Mouse (Mus musculus) liver, embryonic 11.5 days (tissue): ENCODE results near the gene Entpd3. TPM values are rescaled to one million over a fixed set of nuclear protein-coding genes. Genes with fewer than 3 reads are reported as not detected.
"Not testable (repeated sequence)": the region's sequence is repeated elsewhere in the genome, so short reads cannot be mapped to it uniquely, and the experiment has no call there.

ENCODE experiments used
- ATAC-seq: fragments of 200-750 bp; cut with Nextera tagmentation; replicated peaks from 2 replicates; pipeline ENCODE4 v1.8.0; 2017; ENCODE audit warnings: moderate number of reproducible peaks, mild to moderate bottlenecking, moderate TSS enrichment, moderate library complexity; ENCODE audit not compliant: low FRiP score
- DNase-seq: peaks from one replicate; pipeline ENCODE4 v3.0.0-alpha.2; 2017; ENCODE audit warnings: low spot score
- H3K27ac ChIP-seq: fragments of 300-500 bp; sonication (generic); 2 replicates; pipeline ENCODE4 v1.5.1; 2014; ENCODE audit warnings: mild to moderate bottlenecking, low read depth, low read length, control low read depth
- H3K27me3 ChIP-seq: fragments of 300-500 bp; sonication (generic); replicated peaks from 2 replicates; pipeline ENCODE4 v1.6.1; 2014; ENCODE audit warnings: low read length, mixed read lengths; ENCODE audit not compliant: control insufficient read depth, insufficient read depth
- H3K36me3 ChIP-seq: fragments of 300-500 bp; sonication (generic); 2 replicates; pipeline ENCODE4 v1.6.1; 2014; ENCODE audit warnings: mild to moderate bottlenecking, low read length, moderate library complexity, mixed read lengths; ENCODE audit not compliant: control insufficient read depth, insufficient read depth
- H3K4me1 ChIP-seq: fragments of 300-500 bp; sonication (generic); replicated peaks from 2 replicates; pipeline ENCODE4 v1.6.1; 2014; ENCODE audit warnings: low read length, mixed read lengths; ENCODE audit not compliant: control insufficient read depth, insufficient read depth
- H3K4me2 ChIP-seq: fragments of 300-500 bp; sonication (generic); 2 replicates; pipeline ENCODE4 v1.6.1; 2014; ENCODE audit warnings: mild to moderate bottlenecking, control low read depth, moderate library complexity
- H3K4me3 ChIP-seq: fragments of 300-500 bp; sonication (generic); 2 replicates; pipeline ENCODE4 v1.5.1; 2014; ENCODE audit warnings: low read depth, low read length, control low read depth
- H3K9ac ChIP-seq: fragments of 300-500 bp; sonication (generic); 2 replicates; pipeline ENCODE4 v1.6.1; 2014; ENCODE audit warnings: low read depth, low read length, control low read depth
- H3K9me3 ChIP-seq: fragments of 300-500 bp; sonication (generic); 2 replicates; pipeline ENCODE4 v1.6.1; 2016; ENCODE audit warnings: low read length, inconsistent platforms, mixed read lengths; ENCODE audit not compliant: control insufficient read depth
- WGBS: fragments of 180-500 bp; shearing (Covaris S2); extraction: QIAGEN DNeasy Blood & Tissue Kit; methylation state at CpG from one replicate; pipeline ENCODE4 v1.1.7; 2014; 5-methylcytosine and 5-hydroxymethylcytosine counted together
- polyA plus RNA-seq: library from polyadenylated mRNA; unstranded; fragments of >200 nt; fragmentation: Nextera tagmentation; extraction: Ambion mirVana; gene quantifications from 2 replicates; pipeline ENCODE4 v1.2.1, GENCODE M21; 2014

Entpd3 gene
- polyA plus RNA-seq, 1 experiment from 2014 or later = 0.22 TPM

DNA sequence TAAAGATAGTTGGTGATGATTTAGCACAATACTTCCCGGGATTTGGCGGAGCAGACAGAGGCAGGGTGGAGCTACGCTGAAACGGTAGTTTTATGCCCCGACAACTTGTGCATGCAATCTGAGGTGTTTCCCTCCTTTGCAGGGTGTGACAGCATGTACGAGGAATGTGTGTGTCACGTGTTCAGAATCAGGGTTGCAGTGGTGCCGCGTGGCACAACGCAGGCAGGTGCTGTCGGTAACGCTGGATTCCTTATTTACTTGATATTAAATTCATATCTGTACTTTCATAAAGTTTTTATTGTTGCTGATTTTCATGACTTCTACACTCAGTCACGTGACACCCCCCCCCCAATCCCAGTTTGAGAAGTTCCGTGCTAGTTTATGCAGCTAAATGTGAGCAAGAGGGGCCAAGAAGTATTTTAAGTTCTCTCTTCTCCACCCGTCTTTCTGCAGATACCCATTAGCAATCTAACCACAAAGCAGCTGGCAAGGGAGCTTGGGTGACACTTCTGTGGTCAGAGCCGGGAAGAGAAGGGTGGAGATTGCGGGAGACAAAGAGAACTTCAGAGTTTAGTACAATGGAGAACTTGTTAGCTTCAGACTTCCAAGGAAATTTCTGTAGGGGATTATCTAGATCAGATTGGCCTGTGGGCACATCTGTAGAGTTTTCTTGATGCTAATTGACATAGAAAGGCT is 10.7 kb upstream of the Entpd3 start:
- H3K27ac ChIP-seq = no peak overlapping the region
- no peak overlapping the region for H3K4me3 ChIP-seq
- H3K4me2 ChIP-seq = no peak overlapping the region
- H3K9ac ChIP-seq = no peak overlapping the region
- no peaks in the 10 kb centered on the region for H3K4me1 ChIP-seq
- no peaks in the 10 kb centered on the region for H3K27me3 ChIP-seq
- DNase-seq (no peak), ATAC-seq (no peak)
- H3K9me3 ChIP-seq = no peaks in the 10 kb centered on the region
- H3K36me3 ChIP-seq = no peaks in the 10 kb centered on the region
- 74% methylated on average over 17 of the region's 17 CpGs for WGBS

GRCm38 (mm10) chr9:120530471-120530870 is 9.1 kb upstream of the Entpd3 start:
- ATAC-seq (no peak), DNase-seq (no peak)
- H3K9me3 ChIP-seq = no peaks in the 10 kb centered on the region
- H3K4me1 ChIP-seq = no peaks in the 10 kb centered on the region
- 82% methylated on average over 5 of the region's 5 CpGs for WGBS
- H3K4me3 ChIP-seq = no peak overlapping the region
- H3K4me2 ChIP-seq = no peak overlapping the region
- no peak overlapping the region for H3K27ac ChIP-seq
- no peaks in the 10 kb centered on the region for H3K27me3 ChIP-seq
- no peak overlapping the region for H3K9ac ChIP-seq
- H3K36me3 ChIP-seq = no peaks in the 10 kb centered on the region

DNA sequence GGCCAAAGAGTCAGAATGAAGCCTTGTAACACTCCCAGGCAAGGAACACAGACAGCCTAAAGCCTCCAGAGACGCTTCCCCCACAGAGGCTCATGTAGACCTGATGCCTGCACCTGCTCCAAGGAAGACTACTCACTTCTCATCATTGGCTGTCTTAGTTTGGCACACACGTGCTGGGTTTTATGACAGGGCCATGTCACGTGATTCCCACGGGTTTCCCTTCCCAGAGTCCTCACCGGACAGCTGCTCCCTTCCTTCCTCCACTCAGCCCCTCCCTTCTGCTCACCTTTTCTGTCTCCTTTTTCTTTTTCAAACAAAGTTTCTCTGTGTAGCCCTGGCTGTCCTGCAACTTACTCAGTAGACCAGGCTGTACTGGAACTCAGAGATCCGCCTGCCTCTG is 7.6 kb upstream of the Entpd3 start:
- WGBS = 80% methylated on average over 6 of the region's 6 CpGs
- H3K4me2 ChIP-seq = no peak overlapping the region
- no peak overlapping the region for H3K9ac ChIP-seq

DNA sequence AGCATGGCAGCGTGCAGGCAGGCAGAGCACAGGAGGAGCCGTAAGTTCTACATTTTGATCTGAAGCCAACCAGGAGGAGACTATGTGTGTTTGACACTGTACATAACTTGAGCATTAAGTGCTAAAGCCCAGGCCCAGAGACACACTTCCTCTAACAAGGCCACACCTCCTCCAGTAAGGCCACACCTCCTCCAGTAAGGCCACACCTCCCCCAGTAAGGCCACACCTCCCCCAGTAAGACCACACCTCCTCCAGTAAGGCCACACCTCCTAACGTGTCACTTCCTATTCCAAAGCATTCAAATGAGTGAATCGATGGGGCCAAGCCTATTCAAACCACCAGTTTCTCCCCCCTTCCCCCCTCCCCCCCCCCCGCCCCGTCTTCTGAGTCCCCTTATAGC is 6.9 kb upstream of the Entpd3 start:
- H3K9me3 ChIP-seq = no peaks in the 10 kb centered on the region
- no peak overlapping the region for H3K9ac ChIP-seq
- H3K4me3 ChIP-seq = no peak overlapping the region
- H3K27me3 ChIP-seq = no peaks in the 10 kb centered on the region
- H3K27ac ChIP-seq = no peak overlapping the region
- WGBS = 88% methylated on average over 6 of the region's 6 CpGs
- H3K36me3 ChIP-seq = no peaks in the 10 kb centered on the region
- no peaks in the 10 kb centered on the region for H3K4me1 ChIP-seq
- ATAC-seq (no peak), DNase-seq (no peak)
- H3K4me2 ChIP-seq = no peak overlapping the region

More for the DNA sequence above, 7.6 kb upstream of the Entpd3 start:
- no peak for ATAC-seq
- Histone ChIP-seq H3K9me3 (no peaks in the 10 kb centered on the region), H3K27ac (no peak overlapping the region), H3K4me3 (no peak overlapping the region), H3K27me3 (no peaks in the 10 kb centered on the region), H3K36me3 (no peaks in the 10 kb centered on the region), H3K4me1 (no peaks in the 10 kb centered on the region)
- DNase-seq = no peak

- H3K4me2 ChIP-seq, DNase-seq, ATAC-seq, H3K4me3 ChIP-seq, H3K36me3 ChIP-seq, H3K27ac ChIP-seq, H3K9me3 ChIP-seq, H3K4me1 ChIP-seq, H3K9ac ChIP-seq, H3K27me3 ChIP-seq: not testable (repeated sequence)
- 91% methylated on average over 8 of the region's 8 CpGs for WGBS
Measured at GRCm38 (mm10) chr9:120533446-120533950, 6.1 kb upstream of the Entpd3 start.

- 57% methylated on average over 1 of the region's 2 CpGs for WGBS
- Histone ChIP-seq H3K9ac (no peak overlapping the region), H3K9me3 (no peaks in the 10 kb centered on the region), H3K36me3 (no peaks in the 10 kb centered on the region), H3K4me3 (no peak overlapping the region), H3K4me1 (peaks cover 5% of the 10 kb centered on the region; the same call in 1 of the 2 replicates), H3K27me3 (peaks cover 30% of the 10 kb centered on the region), H3K4me2 (no peak overlapping the region), H3K27ac (no peak overlapping the region)
- no peak for ATAC-seq
- DNase-seq = no peak
Measured at GRCm38 (mm10) chr9:120541411-120541810, 1.8 kb downstream of the Entpd3 start.

DNA sequence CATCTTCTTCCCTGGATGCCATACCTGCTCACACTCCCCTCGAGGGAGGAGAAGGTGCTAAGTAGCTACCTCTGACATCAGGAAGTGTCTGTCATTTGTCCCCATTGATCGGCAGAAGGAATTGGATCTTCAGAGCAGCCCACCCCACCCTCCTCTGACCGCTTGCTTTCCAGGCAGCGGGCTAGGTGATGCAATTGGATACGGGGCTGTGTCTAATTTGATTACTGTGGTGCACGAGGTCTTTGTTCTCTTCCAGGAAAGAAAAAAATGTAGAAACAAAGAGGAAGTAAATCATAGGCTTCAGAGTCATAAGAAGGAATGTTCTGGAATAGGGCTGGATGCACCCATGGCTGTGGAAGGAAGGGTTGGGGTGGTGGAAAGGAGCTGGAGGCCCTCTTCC is 2.6 kb downstream of the Entpd3 start:
- Histone ChIP-seq H3K36me3 (no peaks in the 10 kb centered on the region), H3K27me3 (peaks cover 30% of the 10 kb centered on the region), H3K4me2 (no peak overlapping the region), H3K9me3 (no peaks in the 10 kb centered on the region), H3K4me1 (peaks cover 5% of the 10 kb centered on the region; the same call in 1 of the 2 replicates), H3K27ac (no peak overlapping the region), H3K4me3 (no peak overlapping the region), H3K9ac (no peak overlapping the region)
- ATAC-seq (no peak), DNase-seq (no peak)
- 20% methylated on average over 6 of the region's 6 CpGs for WGBS

- Histone ChIP-seq H3K4me2 (no peak overlapping the region), H3K4me1 (no peaks in the 10 kb centered on the region; the same call in 1 of the 2 replicates), H3K4me3 (no peak overlapping the region), H3K36me3 (no peaks in the 10 kb centered on the region), H3K27ac (no peak overlapping the region), H3K9ac (no peak overlapping the region), H3K9me3 (no peaks in the 10 kb centered on the region), H3K27me3 (peaks cover 13% of the 10 kb centered on the region)
- ATAC-seq (no peak), DNase-seq (no peak)
- 36% methylated on average over 2 of the region's 2 CpGs for WGBS
Measured at GRCm38 (mm10) chr9:120545994-120546393, 6.4 kb downstream of the Entpd3 start.

DNA sequence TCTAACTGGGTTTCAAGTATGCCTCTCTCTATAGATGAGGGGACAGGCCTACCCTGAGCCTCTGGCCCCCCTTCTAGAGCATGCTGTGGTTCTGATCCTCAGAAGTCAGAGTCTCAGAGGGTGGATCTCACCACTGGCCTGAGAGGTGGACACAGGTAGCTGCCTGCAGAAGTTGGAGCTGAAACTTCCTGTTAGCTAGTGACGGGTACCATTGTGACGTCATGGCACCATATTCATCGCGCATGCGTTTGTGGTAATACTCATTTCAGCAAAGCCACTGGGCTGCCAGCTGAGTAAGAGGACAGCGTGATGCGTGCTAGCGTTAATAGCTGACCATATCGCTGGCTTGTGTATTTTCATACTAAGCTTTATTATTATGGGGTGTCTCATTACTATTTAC is 6.9 kb downstream of the Entpd3 start:
- H3K36me3 ChIP-seq = no peaks in the 10 kb centered on the region

More for the DNA sequence above, 6.9 kb downstream of the Entpd3 start:
- Histone ChIP-seq H3K4me2 (no peak overlapping the region), H3K27ac (no peak overlapping the region), H3K4me1 (no peaks in the 10 kb centered on the region; the same call in 1 of the 2 replicates), H3K27me3 (peaks cover 9% of the 10 kb centered on the region), H3K9ac (no peak overlapping the region), H3K4me3 (no peak overlapping the region), H3K9me3 (no peaks in the 10 kb centered on the region)
- WGBS = 84% methylated on average over 9 of the region's 9 CpGs
- ATAC-seq (no peak), DNase-seq (no peak)
